Mouse (Mus musculus): Measurements from ENCODE around the gene Zfp513. TPM values are rescaled to one million over a fixed set of nuclear protein-coding genes. Genes with fewer than 3 reads are reported as not detected.

Gene Zfp513
- total and polyA plus RNA-seq, 2 experiments, result 3.1 to 27.6 TPM

DNA sequence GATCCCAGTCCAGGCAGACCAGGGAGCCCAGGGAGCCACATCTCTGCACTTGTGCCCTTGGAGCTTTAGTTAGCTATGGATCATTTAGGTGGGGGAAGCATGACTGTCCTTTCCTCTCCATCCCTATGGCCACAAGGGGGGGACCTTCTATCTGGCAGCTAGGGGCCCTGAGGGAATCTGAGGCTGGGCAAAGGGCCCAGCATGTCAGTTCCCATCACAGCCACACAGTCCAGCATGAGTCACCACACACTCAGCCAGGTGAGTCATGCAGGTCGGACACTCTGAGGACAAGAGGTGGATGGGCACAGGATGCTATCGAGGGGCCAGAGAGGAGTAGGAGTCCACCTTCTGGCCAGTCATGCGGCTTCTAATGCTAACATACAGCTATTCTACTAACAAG, 50.4 kb downstream of the Zfp513 start:
- TF ChIP-seq CTCF (IDR thresholded peaks at IDR 0.05; ENCODE audit: low read depth, low read length), result no peak
- TF ChIP-seq POLR2A (IDR thresholded peaks at IDR 0.05; ENCODE audit: extremely low read depth, insufficient read depth, low read length), result no peak
- peaks cover 7% of the 10 kb centered on the region; the same call in 1 of the 2 replicates for H3K4me1 ChIP-seq (ENCODE audit: control insufficient read depth, insufficient read depth, low read length)
- H3K36me3 ChIP-seq (ENCODE audit: control insufficient read depth, insufficient read depth, low read length), result peaks cover under 1% of the 10 kb centered on the region; the same call in 1 of the 2 replicates
- no peaks in the 10 kb centered on the region for H3K27me3 ChIP-seq (ENCODE audit: control insufficient read depth, insufficient read depth, low read length)
- H3K79me2 ChIP-seq (ENCODE audit: control insufficient read depth, insufficient read depth, low read length), result no peaks in the 10 kb centered on the region
- DNase-seq (ENCODE audit: extremely low read depth, low read depth, low spot score), result no peak
- H3K4me3 ChIP-seq (ENCODE audit: insufficient read depth, low read depth, low read length), result no peak overlapping the region
- no peak overlapping the region for H3K27ac ChIP-seq (replicated peaks; ENCODE audit: insufficient read depth, low read depth, low read length)
- H3K9ac ChIP-seq (ENCODE audit: low read depth, low read length), result no peak overlapping the region
- 75% methylated on average over 3 of the region's 3 CpGs for WGBS

DNA sequence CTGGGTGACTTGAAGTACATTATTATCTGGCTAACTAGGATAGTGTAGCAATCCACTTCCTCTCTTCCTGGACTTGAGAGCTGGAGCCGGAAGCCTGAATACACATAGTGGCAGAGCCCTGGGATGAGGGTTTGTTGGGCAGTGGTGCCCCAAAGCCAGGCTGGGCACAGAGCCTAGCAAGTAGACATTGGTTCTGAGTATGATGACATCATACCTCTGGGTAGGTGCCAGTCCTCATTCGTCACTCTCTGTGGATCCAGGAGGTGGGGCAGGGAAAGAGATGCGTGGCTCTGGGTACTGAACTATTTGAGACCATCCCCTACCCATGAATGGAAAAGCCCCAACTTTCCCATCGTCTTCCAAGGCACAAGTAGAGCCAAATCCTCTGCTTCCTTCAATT, 52.3 kb downstream of the Zfp513 start:
- H3K4me3 ChIP-seq (ENCODE audit: insufficient read depth, low read depth, low read length), result no peak overlapping the region
- no peaks in the 10 kb centered on the region for H3K79me2 ChIP-seq (ENCODE audit: control insufficient read depth, insufficient read depth, low read length)
- TF ChIP-seq POLR2A (IDR thresholded peaks at IDR 0.05; ENCODE audit: extremely low read depth, insufficient read depth, low read length) (no peak), CTCF (IDR thresholded peaks at IDR 0.05; ENCODE audit: low read depth, low read length) (no peak)
- H3K36me3 ChIP-seq (ENCODE audit: control insufficient read depth, insufficient read depth, low read length), result peaks cover 3% of the 10 kb centered on the region; the same call in 1 of the 2 replicates
- DNase-seq (ENCODE audit: extremely low read depth, low read depth, low spot score), result peak; percentile 13
- no peak overlapping the region for H3K9ac ChIP-seq (ENCODE audit: low read depth, low read length)
- no peaks in the 10 kb centered on the region for H3K27me3 ChIP-seq (ENCODE audit: control insufficient read depth, insufficient read depth, low read length)
- H3K27ac ChIP-seq (replicated peaks; ENCODE audit: insufficient read depth, low read depth, low read length), result no peak overlapping the region
- H3K4me1 ChIP-seq (ENCODE audit: control insufficient read depth, insufficient read depth, low read length), result peaks cover 7% of the 10 kb centered on the region; the same call in 1 of the 2 replicates
- 57% methylated on average over 4 of the region's 4 CpGs for WGBS

Other genes with a start within 250 kb of the Zfp513 start
- gene Preb, start 241.9 kb downstream of the Zfp513 start, total RNA-seq (2014; rRNA removed), result 62.0 and 91.0 TPM in 2 replicates
- gene Preb, start 241.9 kb downstream of the Zfp513 start, polyA plus RNA-seq (2012; rRNA removed), result 279 and 433 TPM in 2 replicates
- under 0.01 and 0.07 TPM in 2 replicates for gene Tcf23, start 233.6 kb downstream of the Zfp513 start, total RNA-seq (2014; rRNA removed)
- 0.06 TPM in 1 of 2 replicates, not detected in the other for gene Tcf23, start 233.6 kb downstream of the Zfp513 start, polyA plus RNA-seq (2012; rRNA removed)
- 172 and 185 TPM in 2 replicates for gene Atraid, start 154.0 kb downstream of the Zfp513 start, total RNA-seq (2014; rRNA removed)
- gene Atraid, start 154.0 kb downstream of the Zfp513 start, polyA plus RNA-seq (2012; rRNA removed), result 160 TPM in 2 replicates
- gene Slc5a6, start 153.4 kb downstream of the Zfp513 start, total RNA-seq (2014; rRNA removed), result 6.1 and 6.7 TPM in 2 replicates
- gene Slc5a6, start 153.4 kb downstream of the Zfp513 start, polyA plus RNA-seq (2012; rRNA removed), result 15.5 and 16.2 TPM in 2 replicates
- 10.7 and 11.8 TPM in 2 replicates for gene Cad, start 147.5 kb downstream of the Zfp513 start, total RNA-seq (2014; rRNA removed)
- gene Cad, start 147.5 kb downstream of the Zfp513 start, polyA plus RNA-seq (2012; rRNA removed), result 8.4 and 12.7 TPM in 2 replicates
- not detected in 2 replicates for gene Dnajc5g, start 96.0 kb downstream of the Zfp513 start, total RNA-seq (2014; rRNA removed)
- gene Dnajc5g, start 96.0 kb downstream of the Zfp513 start, polyA plus RNA-seq (2012; rRNA removed), result not detected in 2 replicates
- gene Slc30a3, start 94.1 kb downstream of the Zfp513 start, total RNA-seq (2014; rRNA removed), result 0.37 and 0.60 TPM in 2 replicates
- gene Slc30a3, start 94.1 kb downstream of the Zfp513 start, polyA plus RNA-seq (2012; rRNA removed), result 0.37 and 0.97 TPM in 2 replicates
- 0.28 TPM in 1 of 2 replicates, not detected in the other for gene Trim54, start 85.6 kb downstream of the Zfp513 start, total RNA-seq (2014; rRNA removed)
- gene Trim54, start 85.6 kb downstream of the Zfp513 start, polyA plus RNA-seq (2012; rRNA removed), result not detected in 2 replicates
- gene Ucn, start 63.5 kb downstream of the Zfp513 start, total RNA-seq (2014; rRNA removed), result not detected in 2 replicates
- not detected in 2 replicates for gene Ucn, start 63.5 kb downstream of the Zfp513 start, polyA plus RNA-seq (2012; rRNA removed)
- 49.0 and 58.8 TPM in 2 replicates for gene Mpv17, start 48.1 kb downstream of the Zfp513 start, total RNA-seq (2014; rRNA removed)
- gene Mpv17, start 48.1 kb downstream of the Zfp513 start, polyA plus RNA-seq (2012; rRNA removed), result 88.8 and 92.3 TPM in 2 replicates
- 1.0 and 2.6 TPM in 2 replicates for gene Gm29609, start 22.4 kb downstream of the Zfp513 start, total RNA-seq (2014; rRNA removed)
- 2.3 and 2.8 TPM in 2 replicates for gene Gm29609, start 22.4 kb downstream of the Zfp513 start, polyA plus RNA-seq (2012; rRNA removed)
- 10.9 and 17.5 TPM in 2 replicates for gene Gtf3c2, start 22.2 kb downstream of the Zfp513 start, total RNA-seq (2014; rRNA removed)
- gene Gtf3c2, start 22.2 kb downstream of the Zfp513 start, polyA plus RNA-seq (2012; rRNA removed), result 21.0 and 33.0 TPM in 2 replicates
- gene Snx17, start 9.1 kb downstream of the Zfp513 start, total RNA-seq (2014; rRNA removed), result 13.3 and 13.7 TPM in 2 replicates
- gene Snx17, start 9.1 kb downstream of the Zfp513 start, polyA plus RNA-seq (2012; rRNA removed), result 19.1 and 22.5 TPM in 2 replicates
- gene Eif2b4, start 8.9 kb downstream of the Zfp513 start, total RNA-seq (2014; rRNA removed), result 18.5 and 18.7 TPM in 2 replicates
- gene Eif2b4, start 8.9 kb downstream of the Zfp513 start, polyA plus RNA-seq (2012; rRNA removed), result 47.2 and 51.0 TPM in 2 replicates
- gene Ppm1g, start 18.4 kb upstream of the Zfp513 start, total RNA-seq (2014; rRNA removed), result 19.7 and 23.5 TPM in 2 replicates
- 31.6 and 32.3 TPM in 2 replicates for gene Ppm1g, start 18.4 kb upstream of the Zfp513 start, polyA plus RNA-seq (2012; rRNA removed)
- 43.8 and 51.5 TPM in 2 replicates for gene Nrbp1, start 38.6 kb upstream of the Zfp513 start, total RNA-seq (2014; rRNA removed)
- gene Nrbp1, start 38.6 kb upstream of the Zfp513 start, polyA plus RNA-seq (2012; rRNA removed), result 97.8 and 112 TPM in 2 replicates
- gene Gm9970, start 38.9 kb upstream of the Zfp513 start, total RNA-seq (2014; rRNA removed), result not detected in 2 replicates
- gene Gm9970, start 38.9 kb upstream of the Zfp513 start, polyA plus RNA-seq (2012; rRNA removed), result not detected in 2 replicates
- 1.7 and 2.1 TPM in 2 replicates for gene Krtcap3, start 49.4 kb upstream of the Zfp513 start, total RNA-seq (2014; rRNA removed)
- gene Krtcap3, start 49.4 kb upstream of the Zfp513 start, polyA plus RNA-seq (2012; rRNA removed), result 4.3 and 8.3 TPM in 2 replicates
- gene Ift172, start 88.8 kb upstream of the Zfp513 start, total RNA-seq (2014; rRNA removed), result 17.8 and 20.1 TPM in 2 replicates
- gene Ift172, start 88.8 kb upstream of the Zfp513 start, polyA plus RNA-seq (2012; rRNA removed), result 11.0 and 11.7 TPM in 2 replicates
- 30.6 and 34.8 TPM in 2 replicates for gene Fndc4, start 93.8 kb upstream of the Zfp513 start, total RNA-seq (2014; rRNA removed)
- 90.7 and 97.7 TPM in 2 replicates for gene Fndc4, start 93.8 kb upstream of the Zfp513 start, polyA plus RNA-seq (2012; rRNA removed)
- 113 and 114 TPM in 2 replicates for gene Gckr, start 95.1 kb upstream of the Zfp513 start, total RNA-seq (2014; rRNA removed)
- 199 and 282 TPM in 2 replicates for gene Gckr, start 95.1 kb upstream of the Zfp513 start, polyA plus RNA-seq (2012; rRNA removed)